Mouse (Mus musculus): ENCODE measurements around the gene Eva1c. TPM values are rescaled to one million over a fixed set of nuclear protein-coding genes. Genes with fewer than 3 reads are reported as not detected.
"Not testable (repeated sequence)": the region's sequence is repeated elsewhere in the genome, so short reads cannot be mapped to it uniquely, and the experiment has no call there.

The Eva1c gene
- total RNA-seq, 2 experiments from 2014 or later, result 3.0 to 3.3 TPM

DNA sequence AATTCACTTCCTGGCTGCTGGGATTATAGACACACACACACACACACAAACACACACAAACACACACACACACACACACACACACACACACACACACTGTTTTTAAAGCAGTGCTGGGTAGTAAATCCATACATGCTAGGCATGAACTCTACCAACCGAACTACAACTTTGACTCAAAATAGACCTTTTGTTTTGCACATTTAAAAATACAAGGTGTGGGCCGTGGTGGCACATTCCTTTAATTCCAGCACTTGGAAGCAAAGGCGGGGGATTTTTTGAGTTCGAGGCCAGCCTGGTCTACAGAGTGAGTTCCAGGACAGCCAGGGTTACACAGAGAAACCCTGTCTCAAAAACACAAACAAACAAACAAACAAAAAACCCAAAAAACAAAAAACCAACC lies 2.5 kb upstream of the Eva1c start:
- DNase-seq (ENCODE audit: low spot score in 2 of 2), result not testable (repeated sequence)

GRCm38 (mm10) chr16:90826041-90826440 lies 478 bp upstream of the Eva1c start:
- DNase-seq (ENCODE audit: low spot score in 2 of 2), result no peak

- DNase-seq (ENCODE audit: low spot score in 2 of 2), result no peak
Observed at GRCm38 (mm10) chr16:90827498-90827897, 979 bp downstream of the Eva1c start.

DNA sequence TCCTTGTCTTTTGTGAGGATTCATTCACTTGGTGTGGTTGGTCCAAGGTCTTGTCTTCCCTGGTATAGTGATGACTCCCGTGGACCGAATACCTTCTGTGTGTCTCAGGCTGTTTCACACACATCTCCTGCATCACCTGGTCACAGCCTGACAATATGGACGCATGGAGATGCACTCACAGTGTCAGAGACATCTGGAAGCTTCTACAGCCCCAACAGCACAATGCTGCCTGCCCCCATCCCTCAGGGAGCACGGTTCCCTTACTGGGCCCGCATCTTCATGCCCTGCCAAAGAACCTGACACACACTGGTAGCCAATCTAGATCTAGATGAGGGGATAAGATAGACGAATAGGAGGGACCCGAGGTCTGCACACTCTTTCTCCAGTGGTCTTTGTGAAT lies 2.6 kb downstream of the Eva1c start:
- DNase-seq (ENCODE audit: low spot score in 2 of 2), result no peak

GRCm38 (mm10) chr16:90829894-90830685 lies 3.6 kb downstream of the Eva1c start:
- peak; percentile 68 to 70 for DNase-seq (ENCODE audit: low spot score in 2 of 2)

DNA sequence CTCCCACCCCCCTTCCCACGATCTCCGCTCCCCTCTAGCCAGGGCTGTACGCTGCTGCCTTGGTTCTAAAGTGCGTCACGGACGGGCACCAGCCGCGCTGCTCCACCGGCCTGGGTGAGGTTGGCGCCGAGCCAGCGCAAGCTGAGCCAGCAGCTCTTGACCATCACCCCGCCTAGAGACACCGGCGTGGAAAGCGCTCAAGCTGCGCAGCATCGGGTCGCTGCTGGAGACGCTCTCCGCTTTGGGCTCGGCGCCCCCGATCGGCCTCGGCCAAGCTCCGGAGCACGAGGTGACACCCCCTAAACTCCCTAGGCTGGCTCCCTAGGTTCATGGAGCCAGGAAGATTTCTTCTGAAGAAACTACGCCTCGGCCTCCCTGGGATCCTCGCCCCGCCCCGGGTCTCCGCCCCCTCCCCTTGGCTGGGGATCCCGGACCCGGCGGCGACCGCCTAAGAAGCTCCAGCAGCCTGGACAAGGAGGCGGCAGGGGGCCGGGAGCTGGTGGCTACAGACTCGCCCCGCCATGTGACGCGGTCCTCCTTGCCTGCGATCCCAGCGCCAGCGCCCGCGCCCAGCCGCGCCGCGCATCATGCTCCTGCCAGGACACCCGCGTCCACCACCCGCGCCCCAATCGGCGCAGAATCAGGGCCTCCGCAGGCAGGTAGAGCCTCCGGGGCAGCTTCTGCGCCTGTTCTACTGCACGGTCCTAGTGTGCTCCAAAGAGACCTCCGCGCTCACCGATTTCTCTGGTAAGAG lies 4.3 kb downstream of the Eva1c start:
- peak; percentile 58 to 72 for DNase-seq (ENCODE audit: low spot score in 2 of 2)

DNA sequence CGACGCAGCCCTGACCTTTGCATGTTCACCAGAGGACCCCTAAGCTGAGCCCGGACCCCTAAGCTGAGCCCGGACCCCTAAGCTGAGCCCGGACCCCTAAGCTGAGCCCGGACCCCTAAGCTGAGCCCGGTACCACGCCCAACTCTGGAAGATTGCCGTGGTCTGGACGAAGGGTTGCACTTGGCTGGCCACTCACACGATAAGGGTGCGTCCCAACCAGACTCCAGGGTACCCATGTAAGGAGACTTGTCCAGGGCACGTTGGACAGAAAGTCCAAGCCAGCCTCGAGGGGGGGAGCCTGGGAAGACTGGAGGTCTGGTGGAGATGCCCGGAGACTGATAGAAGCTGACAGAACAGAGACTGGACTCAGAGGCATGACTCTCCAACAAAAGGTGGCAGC lies 5.2 kb downstream of the Eva1c start:
- no peak for DNase-seq (ENCODE audit: low spot score in 2 of 2)

- no peak for DNase-seq (ENCODE audit: low spot score in 2 of 2)
Observed at GRCm38 (mm10) chr16:90832495-90832894, 6.0 kb downstream of the Eva1c start.

DNA sequence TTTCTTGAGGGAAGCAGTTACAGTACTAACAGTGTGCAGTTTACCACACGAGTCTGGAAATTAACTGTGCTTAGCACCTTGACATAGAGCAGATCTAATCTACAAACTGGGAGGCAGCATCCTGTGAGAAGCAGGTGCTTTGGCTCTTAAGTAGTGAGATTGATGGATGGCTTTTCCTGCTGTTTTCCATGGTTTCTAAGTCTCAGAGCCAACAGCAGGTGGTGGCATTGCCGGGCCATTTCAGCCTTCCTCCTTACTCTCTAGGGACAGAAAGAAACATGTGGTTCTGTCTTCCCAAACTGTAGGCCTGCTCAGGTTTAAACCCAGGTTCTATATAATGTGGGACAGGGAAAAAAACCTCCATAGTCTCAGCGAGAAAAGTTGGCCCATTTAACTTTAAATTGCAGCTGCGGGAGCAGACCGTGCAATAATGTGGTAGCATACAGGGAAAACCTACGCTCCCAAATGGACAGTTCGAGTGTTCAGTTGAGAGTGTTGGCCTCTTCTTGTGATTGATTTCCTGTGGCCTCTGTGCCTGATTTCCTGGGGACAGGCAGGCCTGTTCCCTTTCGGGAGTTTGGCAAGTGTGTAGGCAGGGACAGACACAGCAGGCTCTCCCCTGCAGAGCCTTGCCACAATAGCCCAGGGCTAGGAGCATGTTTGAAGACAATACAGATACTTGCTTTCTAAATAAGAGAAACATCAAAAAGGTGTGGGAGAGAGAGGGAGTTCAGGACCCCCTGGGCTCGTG lies 6.7 kb downstream of the Eva1c start:
- no peak for DNase-seq (ENCODE audit: low spot score in 2 of 2)

DNA sequence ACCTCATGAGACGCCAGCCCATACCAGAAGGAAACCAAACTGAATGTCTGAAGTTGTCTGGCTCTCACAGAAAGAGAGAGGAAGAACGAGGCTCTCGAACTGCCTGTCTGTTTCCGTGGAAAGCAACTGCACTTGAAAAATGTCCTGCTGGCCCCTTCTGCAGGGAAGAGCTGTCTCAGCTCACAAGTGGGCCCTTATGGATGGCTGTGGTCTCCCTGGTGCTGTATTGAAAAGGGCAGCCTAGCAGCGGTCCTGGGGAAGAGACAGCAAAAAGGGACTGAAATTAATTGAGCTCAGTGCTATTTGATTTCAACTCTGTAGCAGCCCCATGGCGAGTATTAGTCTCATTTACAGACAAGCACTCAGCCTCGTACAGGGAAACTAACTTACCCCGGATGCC lies 10.9 kb downstream of the Eva1c start:
- DNase-seq (ENCODE audit: low spot score in 2 of 2), result no peak

GRCm38 (mm10) chr16:90842164-90842563 lies 15.6 kb downstream of the Eva1c start:
- DNase-seq (ENCODE audit: low spot score in 2 of 2), result no peak

DNA sequence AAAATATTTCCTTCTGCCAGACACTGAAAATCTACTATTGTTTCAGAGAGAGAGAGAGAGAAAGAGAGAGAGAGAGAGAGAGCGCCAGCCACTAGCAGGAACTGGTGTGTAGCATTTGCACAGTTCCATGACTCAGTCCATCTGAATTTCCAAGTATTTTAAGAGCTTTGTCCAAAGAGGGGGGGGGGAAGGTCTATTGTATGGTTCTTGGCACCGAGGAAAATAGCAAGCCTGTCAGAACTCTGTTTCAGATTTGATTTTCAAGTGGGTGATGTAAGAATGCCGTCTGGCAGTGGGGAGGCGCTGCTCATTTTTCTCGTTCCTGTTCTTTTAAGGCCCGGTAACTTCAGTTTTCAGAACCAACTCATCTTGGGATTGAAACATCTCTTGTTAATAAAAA lies 18.5 kb downstream of the Eva1c start:
- DNase-seq (ENCODE audit: low spot score in 2 of 2), result no peak

GRCm38 (mm10) chr16:90845591-90845990 lies 19.1 kb downstream of the Eva1c start:
- no peak for DNase-seq (ENCODE audit: low spot score in 2 of 2)

GRCm38 (mm10) chr16:90848697-90849096 lies 22.2 kb downstream of the Eva1c start:
- no peak for DNase-seq (ENCODE audit: low spot score in 2 of 2)

DNA sequence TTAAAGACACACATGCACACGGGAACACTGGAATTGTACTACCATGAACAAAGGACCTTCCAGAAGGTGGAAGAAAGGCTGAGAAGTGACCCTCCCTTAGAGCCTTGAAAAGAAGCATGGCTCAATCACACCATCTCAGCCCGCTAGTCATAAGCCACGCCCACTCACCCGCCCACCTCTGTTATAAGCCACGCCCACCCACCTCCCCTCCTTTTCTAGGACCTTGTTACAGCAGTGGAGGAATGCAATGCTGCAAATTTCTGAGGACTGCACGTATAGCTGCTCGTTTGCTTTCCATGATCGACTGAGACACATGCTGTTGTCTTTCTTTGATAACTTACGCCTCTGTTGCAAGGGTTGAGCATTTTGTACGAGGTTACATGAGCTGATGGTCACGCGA lies 22.7 kb downstream of the Eva1c start:
- DNase-seq (ENCODE audit: low spot score in 2 of 2), result no peak

DNA sequence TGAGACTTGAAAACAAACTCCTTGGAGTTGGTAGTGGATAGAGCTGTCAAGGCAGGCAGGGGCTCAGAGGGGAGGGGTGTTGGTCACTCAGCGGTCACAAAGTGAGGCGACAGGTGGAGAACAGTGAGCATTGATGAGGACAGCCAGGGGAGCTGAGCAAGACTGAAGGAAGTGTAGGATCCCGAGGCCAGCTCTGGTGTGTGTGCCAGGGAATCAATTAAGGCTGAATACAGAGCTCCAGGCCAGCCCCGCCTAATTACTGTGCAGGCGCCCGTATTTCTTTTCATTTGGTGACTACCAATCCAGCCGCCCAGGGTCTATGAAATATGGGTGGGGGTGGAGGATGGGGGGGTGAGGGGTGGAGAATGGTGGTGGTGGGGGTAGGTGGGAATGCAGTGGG lies 24.4 kb downstream of the Eva1c start:
- no peak for DNase-seq (ENCODE audit: low spot score in 2 of 2)

- no peak for DNase-seq (ENCODE audit: low spot score in 2 of 2)
Observed at GRCm38 (mm10) chr16:90851621-90852334, 25.3 kb downstream of the Eva1c start.

GRCm38 (mm10) chr16:90856552-90857200 lies 30.2 kb downstream of the Eva1c start:
- DNase-seq (ENCODE audit: low spot score in 2 of 2), result no peak

DNA sequence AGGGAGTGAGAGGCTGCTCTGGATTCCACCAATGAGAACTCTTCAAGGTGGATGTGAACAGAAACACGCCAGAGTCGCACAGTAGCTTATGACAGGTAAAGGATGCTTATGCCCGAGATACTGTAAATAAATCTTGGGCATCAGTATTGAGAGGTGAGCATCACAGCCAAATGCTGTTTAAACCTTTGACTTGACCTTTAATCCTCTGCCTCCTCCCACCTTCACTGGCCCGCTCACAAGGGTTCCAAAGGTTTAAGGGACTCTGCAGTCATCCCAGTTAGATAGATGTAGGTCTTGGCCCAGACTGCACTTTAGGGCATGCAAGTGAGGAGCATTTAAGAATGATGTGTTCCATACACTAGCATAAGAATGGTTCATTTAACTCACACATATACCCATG lies 31.7 kb downstream of the Eva1c start:
- no peak for DNase-seq (ENCODE audit: low spot score in 2 of 2)

DNA sequence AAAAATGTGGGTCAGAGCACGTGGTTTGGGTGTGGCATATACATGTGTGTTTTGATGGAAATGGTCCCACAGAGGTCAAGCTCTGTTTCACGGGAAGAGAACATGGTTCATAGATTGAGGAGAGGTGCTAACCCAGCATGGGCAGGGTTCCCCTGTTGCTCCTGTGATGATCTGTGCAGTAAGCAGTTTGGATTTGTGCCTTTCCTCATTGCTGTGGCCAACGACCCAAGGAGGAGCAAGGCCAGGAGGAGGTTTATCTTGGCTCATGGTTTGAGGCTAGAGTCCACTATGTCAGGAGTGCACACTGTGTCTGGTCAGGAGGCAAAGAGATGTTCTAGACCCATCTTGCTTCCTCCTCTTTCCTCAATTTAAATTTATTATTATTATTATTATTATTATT lies 36.5 kb downstream of the Eva1c start:
- DNase-seq (ENCODE audit: low spot score in 2 of 2), result no peak

All from left cerebral cortex, adult 18-20 months (tissue).